Mouse (Mus musculus) spleen, postnatal 10 days (tissue): Measurements from ENCODE around the gene Gmppb.

Experiments
- DNase-seq, 2 experiments: peaks; one replicate each; pipeline ENCODE4 v3.0.0; 2021 to 2022; ENCODE audit warnings: low spot score in 2 of 2

Gmppb gene

DNA sequence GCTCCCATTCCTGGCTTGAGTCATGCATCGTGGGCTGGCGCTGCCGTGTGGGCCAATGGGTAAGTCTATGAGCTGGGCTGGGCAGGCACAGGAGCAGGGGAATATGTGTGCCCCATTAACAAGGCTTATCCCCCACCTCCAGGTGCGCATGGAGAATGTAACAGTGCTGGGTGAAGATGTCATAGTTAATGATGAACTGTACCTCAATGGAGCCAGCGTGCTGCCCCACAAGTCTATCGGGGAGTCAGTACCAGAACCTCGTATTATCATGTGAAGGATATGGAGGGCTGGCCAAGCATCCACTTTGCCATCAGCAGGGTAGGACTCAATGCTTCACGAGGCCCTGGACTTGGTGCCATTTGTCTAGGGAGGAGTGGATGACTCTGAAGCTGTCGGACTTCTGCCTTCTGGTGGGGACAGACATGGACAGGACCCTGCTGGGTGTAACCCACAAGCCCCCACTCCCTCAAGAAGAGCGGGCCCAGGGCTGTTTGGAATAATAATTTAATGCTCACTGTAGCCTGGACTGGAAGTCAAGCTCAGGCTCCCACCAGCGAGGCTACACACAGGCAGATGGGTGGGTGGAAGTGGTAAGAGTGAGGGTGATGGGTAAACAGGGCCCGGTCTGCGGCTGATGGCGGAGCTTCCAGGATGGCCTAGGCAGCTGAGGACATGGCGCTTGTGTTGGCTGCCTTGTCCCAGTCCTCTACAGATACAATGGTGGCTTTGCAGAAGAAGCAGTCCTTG is 2.3 kb downstream of the Gmppb start:
- no peak for DNase-seq

DNA sequence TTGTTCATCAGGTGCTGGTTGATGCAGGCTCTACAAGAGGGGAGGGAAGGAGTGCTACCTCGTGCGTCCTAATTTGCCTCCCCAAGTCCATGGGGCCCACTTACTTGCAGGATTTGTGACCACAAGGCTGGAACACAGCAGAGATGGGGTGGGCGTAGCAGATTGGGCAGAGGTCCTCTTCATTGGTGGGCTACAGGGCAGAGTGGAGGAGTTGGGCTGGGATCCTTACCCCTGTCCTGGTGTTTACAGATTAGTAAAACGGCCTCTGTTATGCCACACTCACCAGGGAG is 2.8 kb downstream of the Gmppb start:
- no peak for DNase-seq

DNA sequence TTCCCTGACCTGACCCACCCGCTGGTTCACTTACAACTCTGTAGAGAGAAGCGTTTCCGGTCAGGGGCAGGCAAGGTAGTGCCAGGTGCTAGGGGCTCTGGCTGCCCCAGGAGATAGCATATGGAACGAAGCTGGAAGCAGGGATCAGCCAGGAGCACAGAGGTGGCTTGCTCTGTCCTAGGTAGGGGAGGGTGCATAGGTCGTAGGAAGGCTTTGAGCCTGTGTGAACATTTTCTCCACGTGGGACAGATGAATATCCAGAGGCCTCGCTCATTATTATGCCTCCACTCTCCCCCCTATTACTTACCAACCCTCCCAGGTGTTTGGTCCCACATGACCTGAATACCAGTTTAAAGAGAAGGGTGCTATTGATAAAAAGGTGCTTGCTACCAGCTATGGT is 3.4 kb downstream of the Gmppb start:
- no peak for DNase-seq

DNA sequence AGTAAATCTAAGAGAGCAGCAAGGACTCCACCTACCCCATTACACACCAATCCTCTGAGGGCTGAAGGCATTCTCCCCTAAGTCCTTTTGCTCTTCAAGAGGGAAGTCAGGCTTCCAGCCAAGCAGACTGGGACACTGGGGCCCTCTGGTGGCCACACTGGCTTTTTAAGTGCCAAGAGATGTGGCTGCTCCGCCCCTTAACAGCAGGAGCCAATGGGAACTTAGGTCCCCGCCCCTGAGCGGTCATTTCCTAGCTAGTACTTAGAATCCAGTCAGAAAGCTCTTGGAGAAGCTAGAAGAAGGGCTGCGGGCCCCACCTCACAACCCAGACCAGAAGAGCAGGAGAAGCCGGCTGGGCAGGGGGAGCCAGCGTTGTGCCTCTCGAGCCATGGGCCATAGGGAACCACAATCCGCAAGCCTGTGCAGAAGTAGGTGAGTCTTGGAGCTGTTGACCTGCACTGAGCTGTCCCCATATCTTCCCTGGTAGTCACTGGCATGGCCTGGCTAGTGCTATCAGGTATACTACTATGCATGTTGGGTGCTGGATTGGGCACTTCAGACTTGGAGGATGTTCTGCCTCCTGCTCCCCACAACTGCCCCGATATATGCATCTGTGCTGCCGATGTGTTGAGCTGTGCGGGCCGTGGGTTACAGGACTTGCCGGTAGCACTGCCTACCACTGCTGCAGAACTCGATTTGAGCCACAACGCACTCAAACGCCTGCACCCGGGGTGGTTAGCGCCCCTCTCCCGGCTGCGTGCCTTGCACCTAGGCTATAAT is 4.0 kb downstream of the Gmppb start, which contains the start of gene Amigo3:
Gene Amigo3, plus strand, starts transcription at position 275 of the 780 bp plus-strand sequence.
- DNase-seq: peak; percentile 97

DNA sequence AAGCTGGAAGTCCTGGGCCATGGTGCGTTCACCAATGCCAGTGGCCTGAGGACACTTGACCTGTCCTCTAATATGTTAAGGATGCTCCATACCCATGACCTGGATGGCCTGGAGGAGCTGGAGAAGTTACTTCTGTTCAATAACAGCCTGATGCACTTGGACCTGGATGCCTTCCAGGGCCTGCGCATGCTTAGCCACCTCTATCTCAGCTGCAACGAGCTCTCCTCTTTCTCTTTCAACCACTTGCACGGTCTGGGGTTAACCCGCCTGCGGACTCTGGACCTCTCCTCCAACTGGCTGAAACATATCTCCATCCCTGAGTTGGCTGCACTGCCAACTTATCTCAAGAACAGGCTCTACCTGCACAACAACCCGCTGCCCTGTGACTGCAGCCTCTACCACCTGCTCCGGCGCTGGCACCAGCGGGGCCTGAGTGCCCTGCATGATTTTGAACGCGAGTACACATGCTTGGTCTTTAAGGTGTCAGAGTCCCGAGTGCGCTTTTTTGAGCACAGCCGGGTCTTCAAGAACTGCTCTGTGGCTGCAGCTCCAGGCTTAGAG is 4.7 kb downstream of the Gmppb start:
- DNase-seq: no peak

DNA sequence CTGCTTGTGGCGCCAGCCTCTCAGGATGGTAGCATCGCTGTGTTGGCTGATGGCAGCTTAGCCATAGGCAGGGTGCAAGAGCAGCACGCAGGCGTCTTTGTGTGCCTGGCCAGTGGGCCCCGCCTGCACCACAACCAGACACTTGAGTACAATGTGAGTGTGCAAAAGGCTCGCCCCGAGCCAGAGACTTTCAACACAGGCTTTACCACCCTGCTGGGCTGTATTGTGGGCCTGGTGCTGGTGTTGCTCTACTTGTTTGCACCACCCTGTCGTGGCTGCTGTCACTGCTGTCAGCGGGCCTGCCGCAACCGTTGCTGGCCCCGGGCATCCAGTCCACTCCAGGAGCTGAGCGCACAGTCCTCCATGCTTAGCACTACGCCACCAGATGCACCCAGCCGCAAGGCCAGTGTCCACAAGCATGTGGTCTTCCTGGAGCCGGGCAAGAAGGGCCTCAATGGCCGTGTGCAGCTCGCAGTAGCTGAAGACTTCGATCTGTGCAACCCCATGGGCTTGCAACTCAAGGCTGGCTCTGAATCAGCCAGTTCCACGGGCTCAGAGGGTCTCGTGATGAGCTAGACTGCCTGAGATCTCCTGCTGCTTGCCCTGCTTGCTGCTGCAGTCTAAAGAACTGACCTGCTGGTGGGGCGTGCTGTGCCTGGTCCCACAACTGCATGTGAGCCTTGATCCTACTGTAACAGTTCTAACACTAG is 5.4 kb downstream of the Gmppb start:
- DNase-seq: no peak

DNA sequence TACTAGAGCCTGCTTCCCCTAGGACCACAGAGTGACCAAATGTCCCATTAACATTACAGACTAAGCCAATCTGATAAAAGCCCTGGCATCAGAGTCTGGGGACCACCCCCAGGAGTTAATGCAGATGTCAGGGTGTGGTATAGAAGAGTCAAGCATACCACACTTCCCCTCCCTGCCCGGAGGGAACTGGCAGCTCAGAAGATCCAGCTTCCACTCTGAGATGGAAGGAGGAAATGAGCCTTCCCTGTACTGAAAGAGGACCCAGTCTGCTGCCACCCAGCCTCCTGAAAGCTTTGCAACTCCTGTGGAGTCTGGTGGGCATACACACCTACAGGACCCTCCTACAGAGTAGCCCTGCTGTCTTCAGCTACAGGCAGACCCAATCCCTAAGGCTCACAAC is 6.0 kb downstream of the Gmppb start:
- no peak for DNase-seq

DNA sequence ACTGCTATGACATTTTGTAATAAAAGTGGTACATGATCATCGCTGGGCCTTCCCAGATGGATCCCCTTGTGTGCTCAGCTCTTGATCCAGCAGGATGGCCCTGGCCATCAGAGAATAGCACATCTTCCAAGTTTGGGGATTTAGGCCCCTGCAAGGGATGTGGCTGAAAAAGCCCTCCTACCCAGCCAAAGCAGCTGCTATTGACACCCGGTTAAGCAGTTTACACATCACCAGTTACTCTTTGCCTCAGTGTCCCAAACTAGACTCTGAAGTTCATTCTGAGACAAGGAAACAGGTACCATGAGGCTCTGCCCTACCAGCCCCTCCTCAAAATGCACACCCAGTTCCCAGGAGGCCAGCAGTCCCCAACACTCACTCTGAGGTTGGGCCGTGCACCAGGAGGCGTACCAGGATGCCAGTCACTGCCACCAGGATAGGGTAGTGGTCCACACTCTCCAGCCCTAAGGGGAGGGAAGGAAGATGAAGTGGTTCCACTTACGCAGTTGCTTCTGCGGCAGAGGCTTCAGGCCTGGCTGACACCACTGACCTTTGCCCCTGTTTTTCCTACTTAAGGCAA is 6.7 kb downstream of the Gmppb start:
- no peak for DNase-seq

DNA sequence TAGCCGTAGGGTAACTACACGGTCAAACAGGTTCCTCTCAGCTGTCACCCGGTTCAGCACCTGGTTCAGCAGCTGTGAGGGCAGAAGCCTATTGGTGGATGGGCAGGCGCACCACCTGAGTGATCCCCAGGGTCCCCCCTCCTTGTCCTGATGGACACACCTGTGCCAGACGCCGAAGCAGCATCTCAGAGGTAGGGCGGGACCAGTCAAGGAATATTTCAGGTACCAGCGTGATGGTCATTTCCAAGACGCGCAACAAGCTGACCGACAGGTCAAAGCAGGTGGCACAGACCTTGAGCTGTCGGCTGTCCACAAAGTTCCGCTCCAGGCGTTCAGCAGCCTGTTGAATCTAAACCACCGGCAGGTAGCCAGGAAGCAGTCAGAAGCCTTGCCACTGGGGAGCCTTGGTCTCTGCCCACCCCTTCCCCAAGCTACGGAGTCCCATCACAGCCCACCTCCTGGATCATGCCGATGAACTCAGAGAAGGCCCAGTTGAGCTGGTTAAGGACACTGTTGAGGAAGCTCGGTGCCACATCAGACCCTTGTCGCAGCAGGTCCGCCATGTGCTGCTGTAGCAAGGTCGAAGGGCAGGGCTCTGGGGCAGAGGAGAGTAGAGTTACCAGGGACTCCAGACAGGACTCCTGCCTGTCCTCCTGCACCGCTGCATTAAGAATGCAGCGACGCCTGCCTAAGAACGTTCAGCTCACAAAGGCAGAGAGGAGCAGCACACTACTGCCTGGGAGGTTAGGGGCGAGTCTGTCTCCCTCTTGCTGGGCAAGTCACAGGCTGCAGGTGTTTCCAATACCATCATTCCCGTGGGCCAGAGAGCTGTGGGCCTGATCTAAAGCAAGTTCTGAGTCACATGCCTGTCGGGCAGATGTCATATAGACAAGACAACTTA is 7.6 kb downstream of the Gmppb start:
- DNase-seq: peak in 1 of 2 experiments; percentile 16

DNA sequence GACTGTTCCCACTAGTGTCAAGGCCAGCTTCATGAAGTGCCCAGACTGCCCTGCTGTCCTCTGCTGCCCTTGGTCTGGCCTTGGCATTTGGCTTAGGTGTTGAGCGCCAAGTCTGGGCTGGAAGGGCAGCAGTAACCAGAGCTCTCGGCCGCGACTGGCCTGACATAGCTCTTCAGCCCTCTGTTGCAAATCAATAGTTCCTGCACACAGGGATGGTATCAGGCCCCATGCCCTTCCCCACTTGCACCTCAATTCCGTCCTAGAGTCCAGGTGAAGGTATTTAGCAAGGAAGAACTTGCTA is 8.2 kb downstream of the Gmppb start:
- no peak for DNase-seq

DNA sequence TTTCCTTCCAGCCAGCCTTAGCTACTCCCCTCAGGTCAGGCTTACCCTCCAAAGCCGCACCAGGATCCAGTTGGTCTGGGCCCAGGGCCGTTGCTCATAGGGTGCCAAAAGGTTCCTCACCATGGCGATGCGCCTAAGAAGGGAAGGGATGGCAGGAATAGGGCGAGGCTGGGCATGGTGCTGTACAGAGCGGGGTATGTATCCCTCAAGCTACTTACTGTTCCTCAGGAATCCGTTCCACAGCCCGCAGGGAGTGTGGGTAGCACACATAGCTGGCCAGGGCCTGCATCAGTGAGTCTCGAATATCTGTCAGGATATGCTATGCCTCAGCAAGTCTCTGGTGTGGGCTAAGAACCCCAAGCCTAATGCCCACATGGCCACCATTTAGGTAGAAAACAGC is 9.2 kb downstream of the Gmppb start:
- no peak for DNase-seq

DNA sequence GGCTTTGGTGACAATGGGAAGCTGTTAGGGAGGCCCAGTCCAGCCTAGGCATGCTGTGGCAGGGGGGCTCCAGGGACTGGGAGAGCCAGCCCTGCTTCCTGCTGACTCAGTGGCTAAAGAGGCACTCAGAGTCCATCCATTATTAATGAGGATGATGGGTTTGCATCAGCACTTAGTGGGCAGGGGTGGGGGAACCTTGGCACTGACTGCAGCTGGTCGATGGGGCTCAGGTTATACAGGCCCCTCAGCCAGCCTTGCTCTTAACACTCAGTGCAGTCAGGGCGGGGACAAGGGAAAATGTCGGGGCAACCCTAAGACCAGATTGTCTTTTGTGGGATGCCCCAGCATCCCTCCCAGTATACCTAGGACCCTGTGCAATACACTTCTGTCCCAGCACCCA is 13.1 kb downstream of the Gmppb start:
- peak in 1 of 2 experiments; percentile 14 for DNase-seq

DNA sequence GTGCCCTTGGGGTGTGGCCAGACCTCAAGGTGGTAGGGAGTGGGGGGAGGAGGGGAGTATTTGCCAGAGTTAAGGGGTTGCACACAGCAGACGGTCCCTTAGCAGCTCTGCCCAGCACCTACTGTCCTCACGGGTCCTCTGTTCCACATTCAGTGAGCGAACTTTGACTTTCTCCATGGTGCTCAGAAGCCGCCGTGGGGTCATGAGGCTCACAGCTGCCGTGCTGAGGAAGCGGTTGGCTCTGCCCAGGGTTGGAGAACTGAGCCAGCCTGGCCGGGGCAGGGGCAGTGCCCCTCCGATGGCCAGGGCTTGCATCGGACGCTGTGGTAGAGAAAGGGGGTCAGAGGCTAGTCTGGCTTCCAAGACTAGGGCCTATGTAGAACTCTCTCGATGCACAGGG is 14.3 kb downstream of the Gmppb start:
- no peak for DNase-seq

DNA sequence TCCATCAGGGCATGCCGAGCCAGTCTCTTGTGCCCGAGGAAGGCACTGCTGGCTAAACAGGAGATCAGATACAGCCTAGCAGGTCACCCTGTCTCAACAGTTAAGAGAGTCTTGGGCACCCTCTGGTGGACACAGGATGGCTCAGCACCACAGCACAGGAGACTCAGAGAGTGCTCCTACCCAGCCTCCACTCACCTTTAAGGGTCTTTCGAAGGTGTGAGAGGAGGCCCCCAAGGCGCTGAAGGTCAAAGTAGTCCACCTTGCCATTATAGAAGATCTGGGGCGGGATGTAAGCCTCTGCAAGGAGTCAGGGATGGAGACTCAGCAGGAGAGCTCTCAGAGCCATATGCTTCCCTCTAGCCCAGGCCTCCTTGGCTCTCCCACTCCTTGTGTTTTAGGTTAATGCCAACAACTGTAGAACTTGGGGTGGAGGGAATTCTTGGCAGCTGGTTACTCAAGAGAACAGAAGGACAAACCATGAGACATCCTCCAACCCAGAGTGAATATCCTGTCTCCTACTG is 16.5 kb downstream of the Gmppb start:
- peak; percentile 58 to 77 for DNase-seq

DNA sequence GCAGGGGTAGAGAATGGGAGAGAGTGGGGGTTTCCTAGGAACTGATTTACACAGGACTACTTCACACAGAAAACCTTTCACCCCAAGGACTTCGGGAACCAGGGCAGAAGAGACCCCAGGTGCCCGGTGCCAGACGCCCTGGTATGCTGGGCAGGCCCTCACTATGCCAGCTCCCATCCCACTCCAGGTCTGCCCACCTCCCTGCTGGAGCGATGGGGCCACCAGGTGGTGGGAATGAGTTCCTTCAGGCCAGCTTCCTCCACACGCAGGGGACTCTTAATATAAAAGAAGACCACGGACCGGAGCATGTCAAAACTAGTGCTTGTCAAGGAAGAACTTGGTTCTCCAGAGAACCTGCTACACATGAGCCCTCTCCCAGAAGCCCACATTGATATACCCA is 18.2 kb downstream of the Gmppb start:
- no peak for DNase-seq

DNA sequence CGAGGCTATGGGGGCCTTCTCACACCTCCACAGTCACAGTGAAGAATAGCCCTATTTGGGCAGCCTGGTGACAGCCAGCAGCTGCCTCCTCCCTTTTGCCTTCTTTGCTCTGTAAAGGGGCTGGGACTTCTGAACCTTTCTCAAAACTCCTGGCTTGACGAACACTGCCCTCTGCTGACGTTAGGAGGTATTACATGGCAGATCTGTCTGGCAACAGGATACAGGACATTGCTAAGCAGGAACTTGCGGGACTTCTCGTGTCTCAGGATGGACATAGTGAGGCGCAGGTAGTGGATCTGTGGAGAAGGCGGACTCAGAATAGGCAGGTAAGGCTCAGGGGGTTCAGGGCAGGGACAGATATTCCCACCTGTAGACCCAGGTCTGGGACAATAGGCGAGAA is 18.9 kb downstream of the Gmppb start:
- DNase-seq: peak; percentile 84 to 89

DNA sequence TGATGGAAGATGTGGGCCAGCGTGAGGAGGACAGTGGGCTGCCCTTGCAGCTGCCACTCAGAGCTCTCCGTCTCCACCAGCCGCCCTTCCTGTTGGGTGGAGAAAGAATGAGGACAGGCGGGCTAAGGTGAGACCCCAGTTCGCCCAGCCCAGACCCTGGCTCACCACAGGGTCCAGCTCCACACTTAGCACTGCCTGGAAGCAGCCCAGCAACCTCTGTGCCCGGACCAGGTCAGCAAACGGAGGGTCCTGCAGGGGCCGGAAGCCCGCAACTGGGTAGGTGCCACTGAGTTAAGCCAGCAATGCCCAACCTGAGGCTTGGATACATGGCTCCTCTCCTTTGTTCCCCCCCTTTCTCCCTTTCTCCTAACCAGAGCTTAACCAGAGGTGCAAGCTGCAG is 20.0 kb downstream of the Gmppb start:
- DNase-seq: no peak

DNA sequence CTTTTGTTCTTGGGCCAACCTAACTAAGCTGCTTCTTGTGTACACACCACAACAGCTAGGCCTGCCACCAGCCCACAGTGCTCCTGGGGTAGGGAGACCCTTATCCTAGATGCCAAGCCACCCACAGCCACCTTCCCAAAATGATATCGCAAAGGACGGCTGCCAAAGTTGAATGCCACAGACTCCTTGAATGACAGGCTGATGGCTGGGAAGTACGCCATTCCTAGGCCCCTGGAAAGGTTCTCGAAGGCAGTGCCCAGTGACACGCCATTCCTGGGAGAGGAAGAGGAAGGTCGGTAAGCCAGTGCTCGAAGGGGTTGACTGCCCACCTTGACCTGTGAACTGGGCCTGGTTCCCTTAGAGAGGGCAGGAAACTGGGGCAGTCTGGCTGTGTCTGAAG is 20.5 kb downstream of the Gmppb start:
- DNase-seq: no peak

DNA sequence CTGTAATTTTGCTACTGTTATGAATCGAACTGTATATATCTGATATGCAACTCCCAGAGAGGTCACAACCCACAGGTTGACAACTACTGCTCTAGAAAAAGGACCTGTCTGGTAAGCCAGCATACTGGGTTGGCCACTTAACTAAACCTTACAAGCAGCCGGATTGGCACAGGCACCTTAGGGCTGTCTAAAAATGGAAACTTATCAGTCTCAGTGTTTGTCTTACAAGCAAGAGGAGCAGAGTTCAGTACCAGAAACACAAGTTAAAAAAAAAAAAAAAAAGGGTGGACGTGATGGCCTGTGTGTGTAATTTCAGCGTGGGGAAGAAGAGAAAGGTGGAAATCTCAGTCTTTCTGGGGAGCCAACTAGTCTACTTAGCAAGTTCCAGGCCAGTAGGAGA is 22.8 kb downstream of the Gmppb start:
- DNase-seq: no peak

DNA sequence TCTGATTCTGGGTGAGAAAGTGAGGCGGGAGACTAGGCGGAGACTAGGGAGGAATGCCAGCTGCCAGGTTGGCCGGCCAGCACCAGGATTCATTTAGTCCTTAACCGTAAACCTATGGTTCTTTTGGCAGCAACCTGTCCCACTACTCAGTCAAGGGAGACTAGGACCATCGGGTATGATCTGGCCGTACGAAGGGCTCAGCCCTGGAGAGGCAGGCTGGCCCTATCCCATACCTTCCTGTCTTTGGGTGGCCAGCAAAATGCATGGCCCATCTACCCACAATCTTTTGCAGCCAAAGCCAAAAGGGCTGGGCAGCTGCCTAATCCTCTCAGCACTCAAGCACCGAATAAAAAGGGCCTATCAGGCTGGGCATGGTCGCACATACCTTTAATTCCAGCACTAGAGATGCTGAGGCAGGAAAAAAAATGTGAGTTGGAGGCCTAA is 23.5 kb downstream of the Gmppb start:
- DNase-seq: no peak
